Comparison of ENCODE assay signal across 28 mouse cellular contexts in the genomic region with DNA sequence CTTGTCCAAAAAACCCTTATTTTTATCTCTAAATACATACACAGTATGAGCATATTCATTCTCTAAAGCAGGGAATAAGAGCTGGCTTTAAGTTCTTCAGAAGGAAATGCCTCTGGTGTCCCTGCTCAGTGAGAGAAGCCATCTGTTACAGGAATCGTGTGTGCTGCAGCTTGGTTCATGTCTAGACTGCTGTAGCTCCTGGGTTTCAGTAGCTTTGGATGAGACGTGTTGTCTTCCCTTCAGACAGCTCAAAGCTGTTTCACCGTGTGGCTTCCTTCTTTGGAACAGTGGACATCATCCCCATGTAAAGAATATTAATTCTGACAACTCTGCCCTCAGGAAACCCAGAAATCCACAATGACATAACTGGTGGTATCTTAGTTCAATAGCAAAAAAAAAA.
A peak's percentile ranks its signal among the peaks of the same experiment; 100 is the strongest.
DNase-seq lines count a peak whose midpoint lies in the region; ATAC-seq and TF ChIP-seq lines count a peak whose summit lies in the region.
"Had no signal": no experiment of that assay in that cellular context is flagged by ENCODE, and none has a peak within 500 bp of the region (broad histone marks: within the 10 kb centered on the region; RNA-seq: fewer than 3 reads in every experiment).

No protein-coding gene starts in this region.

- DNase-seq in forebrain, postnatal 0 days: peak; percentile 45
- peak; percentile 13 to 42 for DNase-seq in layer of hippocampus, adult 18-20 months (ENCODE audit: low spot score in 2 of 2)
- DNase-seq in layer of hippocampus, postnatal 25 days (ENCODE audit: extremely low spot score in 1 of 2, low spot score in 1 of 2): no peak
- no peak for DNase-seq in lung, adult 2 months
- peak; percentile 78 for DNase-seq in brain, adult 2 months (ENCODE audit: low read depth, low spot score)
- DNase-seq: adrenal gland, adult 8-10 months; cerebellum, adult 8-10 months; cerebellum, postnatal 25 days; heart, postnatal 14 days; kidney, adult 2 months; kidney, postnatal 4 days; midbrain, embryonic 14.5 days; right cerebral cortex, postnatal 14 days had no signal

- no peaks in the 10 kb centered on the region for H3K27me3 ChIP-seq in forebrain, postnatal 0 days (ENCODE audit: insufficient read depth, low read length)
- no peaks in the 10 kb centered on the region for H3K27me3 ChIP-seq in forebrain, embryonic 15.5 days
- H3K27me3 ChIP-seq in lung, embryonic 16.5 days (ENCODE audit: control insufficient read depth, insufficient read depth, low read depth, low read length): no peaks in the 10 kb centered on the region
- no peaks in the 10 kb centered on the region for H3K27me3 ChIP-seq in kidney, embryonic 15.5 days
- H3K27me3 ChIP-seq: embryonic facial prominence, embryonic 15.5 days; forebrain, embryonic 12.5 days; heart, embryonic 13.5 days; intestine, embryonic 15.5 days; limb, embryonic 15.5 days; lung, embryonic 15.5 days had no signal

- H3K27ac ChIP-seq in forebrain, postnatal 0 days (ENCODE audit: low read depth, low read length): no peak overlapping the region
- H3K27ac ChIP-seq in forebrain, embryonic 15.5 days (replicated peaks): no peak overlapping the region
- no peak overlapping the region for H3K27ac ChIP-seq in lung, embryonic 16.5 days (ENCODE audit: low read length)
- H3K27ac ChIP-seq in kidney, embryonic 15.5 days: no peak overlapping the region
- H3K27ac ChIP-seq: embryonic facial prominence, embryonic 10.5 days; embryonic facial prominence, embryonic 15.5 days; forebrain, embryonic 12.5 days; heart, embryonic 13.5 days; hindbrain, embryonic 10.5 days; intestine, embryonic 15.5 days; kidney, postnatal 0 days; limb, embryonic 10.5 days; limb, embryonic 15.5 days; liver, embryonic 14.5 days; lung, embryonic 15.5 days had no signal

- no peak for TF ChIP-seq CTCF in forebrain, postnatal 0 days (IDR thresholded peaks at IDR 0.05; ENCODE audit: low read depth)
- TF ChIP-seq CTCF in lung, adult 2 months (IDR thresholded peaks at IDR 0.05; ENCODE audit: insufficient read depth, low read length): no peak

- peak; percentile 78 for ATAC-seq in forebrain, postnatal 0 days
- ATAC-seq in forebrain, embryonic 15.5 days (replicated peaks): no peak
- ATAC-seq in lung, embryonic 16.5 days (ENCODE audit: low read depth): peak; percentile 62
- ATAC-seq in kidney, embryonic 15.5 days (replicated peaks; ENCODE audit: low FRiP score): no peak
- ATAC-seq: hindbrain, embryonic 16.5 days; intestine, embryonic 15.5 days had no signal

- 64% methylated on average over 3 of the region's 3 CpGs for WGBS in forebrain, postnatal 0 days
- 80% methylated on average over 3 of the region's 3 CpGs for WGBS in forebrain, embryonic 15.5 days
- WGBS in lung, embryonic 16.5 days: 42% methylated on average over 3 of the region's 3 CpGs
- 56% methylated on average over 3 of the region's 3 CpGs for WGBS in lung, adult 2 months
- 59% methylated on average over 3 of the region's 3 CpGs for WGBS in kidney, embryonic 15.5 days

- H3K4me1 ChIP-seq in forebrain, postnatal 0 days (ENCODE audit: insufficient read depth): no peaks in the 10 kb centered on the region
- H3K4me1 ChIP-seq in forebrain, embryonic 15.5 days: peaks cover 13% of the 10 kb centered on the region
- no peaks in the 10 kb centered on the region for H3K4me1 ChIP-seq in lung, embryonic 16.5 days (replicated peaks; ENCODE audit: control insufficient read depth, insufficient read depth, low read length)
- no peaks in the 10 kb centered on the region for H3K4me1 ChIP-seq in lung, adult 2 months (ENCODE audit: control insufficient read depth, insufficient read depth, low read length)
- no peaks in the 10 kb centered on the region for H3K4me1 ChIP-seq in kidney, embryonic 15.5 days
- H3K4me1 ChIP-seq: embryonic facial prominence, embryonic 10.5 days; embryonic facial prominence, embryonic 15.5 days; heart, embryonic 13.5 days; hindbrain, embryonic 10.5 days; intestine, embryonic 15.5 days; limb, embryonic 15.5 days; lung, embryonic 15.5 days had no signal

- no peak overlapping the region for H3K4me2 ChIP-seq in forebrain, postnatal 0 days (ENCODE audit: low read depth)
- no peak overlapping the region for H3K4me2 ChIP-seq in forebrain, embryonic 15.5 days (replicated peaks)
- no peak overlapping the region for H3K4me2 ChIP-seq in lung, embryonic 16.5 days (ENCODE audit: low read depth, low read length)
- H3K4me2 ChIP-seq in kidney, embryonic 15.5 days: no peak overlapping the region
- H3K4me2 ChIP-seq: embryonic facial prominence, embryonic 15.5 days; forebrain, embryonic 12.5 days; heart, embryonic 13.5 days; intestine, embryonic 15.5 days; limb, embryonic 15.5 days; lung, embryonic 15.5 days had no signal

- no peak overlapping the region for H3K9ac ChIP-seq in forebrain, postnatal 0 days
- H3K9ac ChIP-seq in forebrain, embryonic 15.5 days (replicated peaks): no peak overlapping the region
- no peak overlapping the region for H3K9ac ChIP-seq in lung, embryonic 16.5 days (ENCODE audit: low read length)
- no peak overlapping the region for H3K9ac ChIP-seq in kidney, embryonic 15.5 days
- H3K9ac ChIP-seq: embryonic facial prominence, embryonic 15.5 days; forebrain, embryonic 12.5 days; heart, embryonic 13.5 days; intestine, embryonic 15.5 days; limb, embryonic 15.5 days; liver, embryonic 14.5 days; lung, embryonic 15.5 days had no signal

- H3K9me3 ChIP-seq in forebrain, postnatal 0 days (ENCODE audit: low read length): no peaks in the 10 kb centered on the region
- H3K9me3 ChIP-seq in forebrain, embryonic 15.5 days: no peaks in the 10 kb centered on the region
- H3K9me3 ChIP-seq in lung, embryonic 16.5 days (ENCODE audit: control insufficient read depth, low read length): no peaks in the 10 kb centered on the region; the same call in 1 of the 2 replicates
- no peaks in the 10 kb centered on the region for H3K9me3 ChIP-seq in kidney, embryonic 15.5 days (replicated peaks)
- H3K9me3 ChIP-seq: embryonic facial prominence, embryonic 10.5 days; embryonic facial prominence, embryonic 15.5 days; forebrain, embryonic 12.5 days; heart, embryonic 13.5 days; hindbrain, embryonic 10.5 days; intestine, embryonic 15.5 days; limb, embryonic 10.5 days; limb, embryonic 15.5 days; lung, embryonic 15.5 days had no signal

- TF ChIP-seq POLR2A in lung, adult 2 months (IDR thresholded peaks at IDR 0.05; ENCODE audit: borderline replicate concordance, extremely low read depth, low read depth, low read length): no peak

- H3K36me3 ChIP-seq in forebrain, postnatal 0 days (ENCODE audit: insufficient read depth): no peaks in the 10 kb centered on the region
- no peaks in the 10 kb centered on the region for H3K36me3 ChIP-seq in forebrain, embryonic 15.5 days
- no peaks in the 10 kb centered on the region for H3K36me3 ChIP-seq in lung, embryonic 16.5 days (ENCODE audit: control insufficient read depth, insufficient read depth, low read length)
- H3K36me3 ChIP-seq in kidney, embryonic 15.5 days: no peaks in the 10 kb centered on the region
- H3K36me3 ChIP-seq: embryonic facial prominence, embryonic 10.5 days; embryonic facial prominence, embryonic 15.5 days; forebrain, embryonic 12.5 days; heart, embryonic 13.5 days; hindbrain, embryonic 10.5 days; intestine, embryonic 15.5 days; limb, embryonic 10.5 days; limb, embryonic 15.5 days; lung, embryonic 15.5 days had no signal

- H3K4me3 ChIP-seq in forebrain, postnatal 0 days (ENCODE audit: low read depth, low read length): no peak overlapping the region
- H3K4me3 ChIP-seq in forebrain, embryonic 15.5 days: no peak overlapping the region
- no peak overlapping the region for H3K4me3 ChIP-seq in lung, embryonic 16.5 days (ENCODE audit: low read length)
- H3K4me3 ChIP-seq in lung, adult 2 months (replicated peaks; ENCODE audit: extremely low read depth, low read depth, low read length): no peak overlapping the region
- H3K4me3 ChIP-seq in kidney, embryonic 15.5 days (replicated peaks): no peak overlapping the region
- H3K4me3 ChIP-seq: embryonic facial prominence, embryonic 10.5 days; embryonic facial prominence, embryonic 15.5 days; forebrain, embryonic 12.5 days; heart, embryonic 13.5 days; hindbrain, embryonic 10.5 days; intestine, embryonic 15.5 days; limb, embryonic 10.5 days; limb, embryonic 15.5 days; lung, embryonic 15.5 days had no signal

Comparison
In these comparisons a context has a peak if more than half of its experiments do, and no peak if none do; other contexts are left out.
1. ATAC-seq: peak in forebrain, postnatal 0 days (single experiment) and lung, embryonic 16.5 days (single experiment); none in forebrain, embryonic 15.5 days (single experiment) and kidney, embryonic 15.5 days (single experiment).
2. DNase-seq: peak in forebrain, postnatal 0 days (single experiment), layer of hippocampus, adult 18-20 months (2 of 2) and brain, adult 2 months (single experiment); none in layer of hippocampus, postnatal 25 days (0 of 2) and lung, adult 2 months (single experiment).